Mouse (Mus musculus): ENCODE data around the gene Fam214a. TPM values are rescaled to one million over a fixed set of nuclear protein-coding genes. Genes with fewer than 3 reads are reported as not detected.

The Fam214a gene
- polyA plus RNA-seq, 1 experiment from 2014 or later: 31.9 TPM

GRCm38 (mm10) chr9:75019592-75019991, 66.9 kb downstream of the Fam214a start:
- no peak for ATAC-seq (ENCODE audit: low FRiP score, low read depth)
- WGBS: 91% methylated on average over 3 of the region's 3 CpGs

GRCm38 (mm10) chr9:75020561-75020960, 67.9 kb downstream of the Fam214a start:
- Histone ChIP-seq H3K36me3 (peaks cover 32% of the 10 kb centered on the region), H3K9me3 (no peaks in the 10 kb centered on the region), H3K27ac (replicated peaks) (no peak overlapping the region), H3K4me1 (no peaks in the 10 kb centered on the region), H3K9ac (replicated peaks) (no peak overlapping the region), H3K4me3 (no peak overlapping the region), H3K27me3 (no peaks in the 10 kb centered on the region), H3K4me2 (replicated peaks) (no peak overlapping the region)
- no peak for ATAC-seq (ENCODE audit: low FRiP score, low read depth)
- 82% methylated on average over 4 of the region's 4 CpGs for WGBS

More at GRCm38 (mm10) chr9:75019592-75019991, 66.9 kb downstream of the Fam214a start:
- H3K27ac ChIP-seq (replicated peaks): no peak overlapping the region
- no peak overlapping the region for H3K4me2 ChIP-seq (replicated peaks)
- H3K9me3 ChIP-seq: no peaks in the 10 kb centered on the region
- no peak overlapping the region for H3K9ac ChIP-seq (replicated peaks)
- H3K4me1 ChIP-seq: no peaks in the 10 kb centered on the region
- H3K36me3 ChIP-seq: peaks cover 36% of the 10 kb centered on the region
- H3K27me3 ChIP-seq: no peaks in the 10 kb centered on the region
- H3K4me3 ChIP-seq: no peak overlapping the region

- H3K36me3 ChIP-seq: peaks cover 29% of the 10 kb centered on the region
- no peak overlapping the region for H3K27ac ChIP-seq (replicated peaks)
- no peak overlapping the region for H3K4me3 ChIP-seq
- H3K4me1 ChIP-seq: no peaks in the 10 kb centered on the region
- H3K27me3 ChIP-seq: no peaks in the 10 kb centered on the region
- 93% methylated on average over 7 of the region's 7 CpGs for WGBS
- H3K4me2 ChIP-seq (replicated peaks): no peak overlapping the region
- no peaks in the 10 kb centered on the region for H3K9me3 ChIP-seq
- H3K9ac ChIP-seq (replicated peaks): no peak overlapping the region
- ATAC-seq (ENCODE audit: low FRiP score, low read depth): no peak
These were observed 69.9 kb downstream of the Fam214a start for GRCm38 (mm10) chr9:75022546-75022945.

- Histone ChIP-seq H3K4me1 (no peaks in the 10 kb centered on the region), H3K27me3 (no peaks in the 10 kb centered on the region), H3K9me3 (no peaks in the 10 kb centered on the region), H3K9ac (replicated peaks) (no peak overlapping the region), H3K4me3 (no peak overlapping the region), H3K4me2 (replicated peaks) (no peak overlapping the region), H3K27ac (replicated peaks) (no peak overlapping the region), H3K36me3 (peaks cover 29% of the 10 kb centered on the region)
- 82% methylated on average over 5 of the region's 5 CpGs for WGBS
- ATAC-seq (ENCODE audit: low FRiP score, low read depth): no peak
These were observed 70.6 kb downstream of the Fam214a start for GRCm38 (mm10) chr9:75023150-75023894.

GRCm38 (mm10) chr9:75024089-75024488, 71.4 kb downstream of the Fam214a start:
- WGBS: 63% methylated on average over 7 of the region's 7 CpGs

GRCm38 (mm10) chr9:75025689-75026088, 73.0 kb downstream of the Fam214a start:
- Histone ChIP-seq H3K4me1 (no peaks in the 10 kb centered on the region), H3K9me3 (no peaks in the 10 kb centered on the region), H3K9ac (replicated peaks) (no peak overlapping the region), H3K36me3 (peaks cover 7% of the 10 kb centered on the region), H3K4me2 (replicated peaks) (no peak overlapping the region), H3K4me3 (no peak overlapping the region), H3K27ac (replicated peaks) (no peak overlapping the region), H3K27me3 (no peaks in the 10 kb centered on the region)
- ATAC-seq (ENCODE audit: low FRiP score, low read depth): no peak
- WGBS: 71% methylated on average over 6 of the region's 6 CpGs

More at GRCm38 (mm10) chr9:75024089-75024488, 71.4 kb downstream of the Fam214a start:
- H3K9ac ChIP-seq (replicated peaks): no peak overlapping the region
- no peaks in the 10 kb centered on the region for H3K27me3 ChIP-seq
- no peak for ATAC-seq (ENCODE audit: low FRiP score, low read depth)
- no peak overlapping the region for H3K4me3 ChIP-seq
- H3K27ac ChIP-seq (replicated peaks): no peak overlapping the region
- no peak overlapping the region for H3K4me2 ChIP-seq (replicated peaks)
- H3K4me1 ChIP-seq: no peaks in the 10 kb centered on the region
- H3K9me3 ChIP-seq: no peaks in the 10 kb centered on the region
- peaks cover 23% of the 10 kb centered on the region for H3K36me3 ChIP-seq

- Histone ChIP-seq H3K27me3 (no peaks in the 10 kb centered on the region), H3K9me3 (no peaks in the 10 kb centered on the region), H3K36me3 (peaks cover 5% of the 10 kb centered on the region), H3K27ac (replicated peaks) (no peak overlapping the region), H3K4me3 (no peak overlapping the region), H3K4me1 (no peaks in the 10 kb centered on the region), H3K9ac (replicated peaks) (no peak overlapping the region), H3K4me2 (replicated peaks) (no peak overlapping the region)
- WGBS: 88% methylated on average over 1 of the region's 1 CpGs
- no peak for ATAC-seq (ENCODE audit: low FRiP score, low read depth)
These were observed 79.7 kb downstream of the Fam214a start for GRCm38 (mm10) chr9:75032408-75032807.

- WGBS: 57% methylated on average over 7 of the region's 7 CpGs
- ATAC-seq (ENCODE audit: low FRiP score, low read depth): no peak
- H3K27me3 ChIP-seq: no peaks in the 10 kb centered on the region
- no peak overlapping the region for H3K4me2 ChIP-seq (replicated peaks)
- H3K9me3 ChIP-seq: no peaks in the 10 kb centered on the region
- no peak overlapping the region for H3K27ac ChIP-seq (replicated peaks)
- H3K4me1 ChIP-seq: no peaks in the 10 kb centered on the region
- no peak overlapping the region for H3K9ac ChIP-seq (replicated peaks)
- H3K36me3 ChIP-seq: peaks cover 5% of the 10 kb centered on the region
- no peak overlapping the region for H3K4me3 ChIP-seq
These were observed 80.5 kb downstream of the Fam214a start for GRCm38 (mm10) chr9:75033141-75033540.

GRCm38 (mm10) chr9:75034691-75035090, 82.0 kb downstream of the Fam214a start:
- Histone ChIP-seq H3K27ac (replicated peaks) (no peak overlapping the region), H3K4me1 (peaks cover 12% of the 10 kb centered on the region), H3K27me3 (no peaks in the 10 kb centered on the region), H3K4me3 (no peak overlapping the region), H3K36me3 (peaks cover 5% of the 10 kb centered on the region), H3K4me2 (replicated peaks) (no peak overlapping the region), H3K9ac (replicated peaks) (no peak overlapping the region), H3K9me3 (no peaks in the 10 kb centered on the region)
- no peak for ATAC-seq (ENCODE audit: low FRiP score, low read depth)
- 62% methylated on average over 1 of the region's 1 CpGs for WGBS

GRCm38 (mm10) chr9:75035944-75036343, 83.3 kb downstream of the Fam214a start:
- H3K27me3 ChIP-seq: no peaks in the 10 kb centered on the region
- no peak overlapping the region for H3K27ac ChIP-seq (replicated peaks)
- no peak overlapping the region for H3K9ac ChIP-seq (replicated peaks)
- WGBS: 78% methylated on average over 4 of the region's 4 CpGs
- H3K9me3 ChIP-seq: no peaks in the 10 kb centered on the region
- H3K4me1 ChIP-seq: peaks cover 17% of the 10 kb centered on the region
- H3K4me2 ChIP-seq (replicated peaks): no peak overlapping the region
- no peak overlapping the region for H3K4me3 ChIP-seq
- ATAC-seq (ENCODE audit: low FRiP score, low read depth): no peak
- peaks cover 5% of the 10 kb centered on the region for H3K36me3 ChIP-seq

GRCm38 (mm10) chr9:75037451-75038356, 85.0 kb downstream of the Fam214a start, which contains the start of gene Arpp19:
Arpp19 (plus strand) TSS chr9:75037614.
- under 1% methylated on average over 73 of the region's 73 CpGs for WGBS
- peak; percentile 96 for ATAC-seq (ENCODE audit: low FRiP score, low read depth)
- Histone ChIP-seq H3K4me2 (replicated peaks) (peak within 1 kb of the TSS; percentile 69), H3K27me3 (no peaks in the 10 kb centered on the region), H3K4me1 (peaks cover 17% of the 10 kb centered on the region), H3K9ac (replicated peaks) (peak within 1 kb of the TSS; percentile 84), H3K9me3 (no peaks in the 10 kb centered on the region), H3K4me3 (peak within 1 kb of the TSS; percentile 97), H3K36me3 (no peaks in the 10 kb centered on the region), H3K27ac (replicated peaks) (peak within 1 kb of the TSS; percentile 76)

- H3K36me3 ChIP-seq: no peaks in the 10 kb centered on the region
- 3% methylated on average over 10 of the region's 10 CpGs for WGBS
- peak overlapping the region; percentile 84 for H3K9ac ChIP-seq (replicated peaks)
- H3K4me1 ChIP-seq: peaks cover 17% of the 10 kb centered on the region
- no peak overlapping the region for H3K27ac ChIP-seq (replicated peaks)
- ATAC-seq (ENCODE audit: low FRiP score, low read depth): no peak
- H3K4me3 ChIP-seq: peak overlapping the region; percentile 97
- H3K9me3 ChIP-seq: no peaks in the 10 kb centered on the region
- H3K4me2 ChIP-seq (replicated peaks): peak overlapping the region; percentile 69
- no peaks in the 10 kb centered on the region for H3K27me3 ChIP-seq
These were observed 85.6 kb downstream of the Fam214a start for GRCm38 (mm10) chr9:75038357-75038688.
